Mouse (Mus musculus): ENCODE results near the gene Map2k2.
"Not testable (repeated sequence)": the region's sequence is repeated elsewhere in the genome, so short reads cannot be mapped to it uniquely, and the experiment has no call there.

Map2k2 gene

GRCm38 (mm10) chr10:81140717-81141454, 35.2 kb downstream of the Map2k2 start:
- intact Hi-C loops (cut with DNase I) = no loop called here

DNA sequence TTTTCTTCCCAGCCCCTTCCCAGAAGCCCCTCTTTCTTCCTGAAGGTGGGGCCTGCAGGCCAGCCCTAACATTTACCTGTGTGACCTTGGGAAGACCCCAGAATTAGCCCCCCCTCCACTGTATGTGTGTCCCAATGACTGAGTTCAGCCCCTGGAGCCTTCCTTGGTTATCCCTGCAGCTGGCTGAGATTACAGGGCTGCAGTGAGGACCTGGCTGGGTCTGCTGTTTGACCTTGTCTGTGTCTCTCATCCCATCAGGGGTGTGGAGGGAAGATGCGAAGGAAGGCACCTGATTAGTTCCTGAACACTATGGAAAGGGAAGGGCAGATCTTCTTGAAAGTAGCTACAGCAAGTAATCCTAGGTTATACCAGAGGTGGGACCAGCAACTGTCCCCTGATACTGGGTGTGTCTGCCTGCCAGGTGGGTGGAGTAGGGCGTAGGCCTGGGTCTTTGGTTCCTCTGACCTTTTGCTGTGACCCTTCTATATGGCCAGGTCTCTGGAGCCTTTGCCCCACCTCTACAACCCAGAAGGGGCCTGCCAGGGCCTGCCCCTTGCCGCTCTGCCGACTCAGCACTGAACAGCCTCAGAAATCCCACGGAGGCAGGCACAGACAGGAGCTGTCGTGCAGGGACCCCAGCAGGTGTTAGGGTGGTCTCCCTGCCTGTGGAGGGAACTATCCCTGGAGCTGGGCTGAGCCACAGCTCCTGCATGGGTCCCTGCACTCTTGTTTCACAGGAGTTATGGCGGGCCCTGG, 35.9 kb downstream of the Map2k2 start:
- intact Hi-C loops (cut with DNase I) = no loop called here

GRCm38 (mm10) chr10:81142551-81142981, 36.9 kb downstream of the Map2k2 start:
- intact Hi-C loops (cut with DNase I) = no loop called here

- intact Hi-C loops (cut with DNase I) = no loop called here
Measured at GRCm38 (mm10) chr10:81143157-81143633, 37.5 kb downstream of the Map2k2 start.

DNA sequence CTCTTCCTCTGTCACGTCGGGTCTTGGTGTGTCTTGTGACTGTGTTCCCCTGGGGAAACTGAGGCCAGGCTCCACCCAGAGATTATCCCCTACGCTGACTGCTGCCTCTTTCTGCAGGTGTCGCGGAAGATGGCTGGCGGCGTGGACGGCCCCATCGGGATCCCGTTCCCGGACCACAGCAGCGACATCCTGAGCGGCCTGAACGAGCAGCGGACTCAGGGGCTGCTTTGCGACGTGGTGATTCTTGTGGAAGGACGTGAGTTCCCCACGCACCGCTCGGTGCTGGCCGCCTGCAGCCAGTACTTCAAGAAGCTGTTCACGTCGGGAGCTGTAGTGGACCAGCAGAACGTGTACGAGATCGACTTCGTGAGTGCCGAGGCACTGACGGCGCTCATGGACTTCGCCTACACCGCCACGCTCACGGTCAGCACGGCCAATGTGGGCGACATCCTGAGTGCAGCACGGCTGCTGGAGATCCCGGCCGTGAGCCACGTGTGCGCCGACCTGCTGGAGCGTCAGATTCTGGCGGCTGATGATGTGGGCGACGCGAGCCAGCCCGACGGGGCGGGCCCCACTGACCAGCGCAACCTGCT, 38.2 kb downstream of the Map2k2 start:
- intact Hi-C loops (cut with DNase I) = no loop called here

GRCm38 (mm10) chr10:81144667-81145066, 39.0 kb downstream of the Map2k2 start:
- intact Hi-C loops (cut with DNase I) = no loop called here

DNA sequence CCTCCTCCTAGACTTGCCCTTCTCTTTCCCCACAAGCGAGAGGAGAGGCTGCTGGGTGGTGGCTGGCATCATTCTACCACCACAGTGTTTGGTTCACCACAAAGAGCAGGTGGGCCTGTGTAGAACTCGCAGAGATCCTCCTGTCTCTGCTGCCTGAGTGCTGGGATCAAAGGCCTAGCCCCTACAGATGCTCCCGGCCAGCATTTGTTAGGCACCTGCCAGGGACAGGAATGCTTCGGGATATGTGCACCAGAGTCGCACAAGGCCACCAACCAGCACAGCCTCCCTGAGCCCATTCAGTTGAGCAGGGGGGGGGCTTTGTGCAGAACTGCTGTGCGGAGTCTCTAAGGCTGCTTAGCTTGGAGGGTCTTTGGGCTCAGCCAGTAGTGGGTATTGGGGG, 39.6 kb downstream of the Map2k2 start:
- intact Hi-C loops (cut with DNase I) = no loop called here

DNA sequence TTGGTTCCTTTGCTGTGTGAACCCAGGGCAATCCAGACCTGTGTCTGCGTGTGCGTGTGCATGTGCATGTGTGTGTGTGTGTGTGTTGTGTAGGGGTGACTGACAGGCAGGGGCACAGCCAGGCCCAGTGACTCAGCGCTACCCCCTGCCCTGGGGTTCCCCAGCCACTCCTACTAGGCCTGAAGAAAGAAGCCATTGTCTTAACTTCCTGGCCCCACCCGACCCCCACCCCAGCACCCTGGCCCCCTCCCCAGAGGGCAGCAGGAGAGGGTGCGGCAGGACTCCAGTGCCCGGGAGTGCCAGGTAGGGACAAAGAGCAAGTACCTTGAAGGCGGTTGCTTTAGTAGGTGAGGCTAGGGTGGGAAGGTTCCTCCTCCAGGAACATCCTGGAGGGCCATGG, 40.1 kb downstream of the Map2k2 start:
- intact Hi-C loops (cut with DNase I) = no loop called here

GRCm38 (mm10) chr10:81146296-81146695, 40.6 kb downstream of the Map2k2 start:
- intact Hi-C loops (cut with DNase I) = no loop called here

- intact Hi-C loops (cut with DNase I) = no loop called here
Measured at GRCm38 (mm10) chr10:81151261-81151660, 45.5 kb downstream of the Map2k2 start.

DNA sequence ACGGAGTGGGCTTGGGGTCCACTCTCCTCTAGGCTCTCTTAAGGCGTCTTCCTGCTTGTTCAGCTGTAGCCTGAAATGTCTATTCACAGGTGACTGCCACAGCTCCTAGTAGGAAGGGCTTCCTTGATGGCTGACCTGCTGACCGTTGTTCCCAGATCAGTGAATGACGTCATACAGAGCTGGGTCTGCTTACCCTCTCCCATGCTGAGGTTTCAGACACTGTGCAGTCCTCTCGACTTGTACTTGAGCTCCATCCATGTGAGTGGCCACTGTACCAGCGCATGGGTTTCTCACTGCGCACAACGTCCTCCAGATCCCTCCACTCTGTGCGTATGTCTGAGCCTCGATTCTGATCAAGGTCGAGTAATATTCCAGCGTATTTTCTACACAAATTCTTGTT, 46.9 kb downstream of the Map2k2 start:
- intact Hi-C loops (cut with DNase I) = no loop called here

- intact Hi-C loops (cut with DNase I) = no loop called here
Measured at GRCm38 (mm10) chr10:81154313-81154712, 48.6 kb downstream of the Map2k2 start.

DNA sequence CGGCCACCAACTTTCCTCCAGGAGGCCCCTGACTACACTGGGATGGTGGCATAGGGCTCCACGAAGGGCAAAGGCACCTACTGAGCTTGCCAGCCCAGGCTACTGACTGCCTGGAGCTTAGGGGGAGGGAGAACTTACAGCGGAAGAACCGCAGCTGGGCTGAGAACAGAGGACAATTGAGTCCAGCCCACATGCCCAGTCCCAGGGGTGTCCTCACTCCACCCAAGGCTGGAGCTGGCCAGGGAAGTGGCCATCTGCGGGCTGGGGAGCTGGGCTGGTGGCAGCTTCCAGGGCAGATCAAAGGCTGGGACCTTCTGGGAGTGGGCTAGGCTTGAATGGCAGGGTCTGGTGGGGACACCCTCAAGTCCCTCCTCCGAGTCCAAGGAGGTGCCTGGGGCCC, 49.0 kb downstream of the Map2k2 start:
- intact Hi-C loops (cut with DNase I) = no loop called here

GRCm38 (mm10) chr10:81161602-81162317, 56.0 kb downstream of the Map2k2 start:
- intact Hi-C loops (cut with DNase I) = no loop called here

DNA sequence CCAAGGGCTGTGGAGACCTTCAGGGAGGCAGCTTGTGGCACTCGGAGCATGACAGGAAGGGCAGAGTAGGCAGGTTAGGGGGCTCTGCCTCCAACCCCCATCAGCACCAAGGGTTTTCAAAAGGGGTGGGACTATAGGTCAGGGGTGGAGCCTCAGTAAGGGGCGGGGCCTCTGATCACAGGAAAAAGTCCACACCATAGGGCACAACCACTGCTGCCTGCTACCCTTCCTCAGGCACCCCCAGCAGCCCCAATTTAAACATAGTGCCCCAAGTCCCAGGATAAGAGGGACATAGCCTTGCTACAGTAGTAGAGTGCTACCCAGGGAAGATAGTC, 56.6 kb downstream of the Map2k2 start:
- intact Hi-C loops (cut with DNase I) = no loop called here

DNA sequence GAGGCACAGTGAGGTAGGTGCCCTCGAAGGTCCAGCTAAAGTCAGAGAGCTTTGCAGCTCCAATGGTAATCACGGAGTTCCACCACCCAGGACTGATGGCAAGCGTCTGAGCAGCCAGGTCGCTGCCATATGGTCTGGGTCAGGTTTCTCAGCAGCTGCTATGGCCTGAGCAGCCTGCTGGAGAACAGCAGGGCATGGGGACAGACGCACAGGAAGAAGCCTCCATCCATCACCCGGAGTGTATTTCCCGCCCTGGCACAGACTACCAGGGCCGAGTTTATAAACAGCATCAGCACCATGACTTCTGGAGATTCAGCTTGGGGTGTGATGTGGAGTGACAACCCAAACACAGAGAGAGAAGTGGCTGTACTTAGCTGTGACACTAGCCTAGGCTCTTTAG, 59.4 kb downstream of the Map2k2 start:
- intact Hi-C loops (cut with DNase I) = no loop called here

- intact Hi-C loops (cut with DNase I) = no loop called here
Measured at GRCm38 (mm10) chr10:81167200-81168086, 61.7 kb downstream of the Map2k2 start, which contains the start of gene Pias4. Gene Pias4, minus strand, starts transcription at chr10:81167923.

DNA sequence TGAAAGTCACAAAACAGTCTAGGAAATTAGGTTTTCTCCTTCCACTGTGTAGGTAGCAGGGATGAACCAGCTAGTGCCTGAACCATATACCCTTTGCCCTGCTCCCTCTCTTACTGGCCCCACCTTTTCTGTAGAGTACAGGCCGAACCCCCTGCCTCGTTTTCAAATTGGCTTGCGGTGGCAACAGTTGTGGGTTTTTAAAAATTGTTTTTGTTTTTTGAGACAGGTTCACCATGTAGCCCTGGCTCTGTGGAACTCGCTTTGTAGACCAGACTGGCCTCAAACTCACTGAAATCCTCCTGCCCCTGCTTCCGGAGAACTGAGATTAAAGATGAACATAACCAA, 62.3 kb downstream of the Map2k2 start:
- intact Hi-C loops (cut with DNase I) = no loop called here

DNA sequence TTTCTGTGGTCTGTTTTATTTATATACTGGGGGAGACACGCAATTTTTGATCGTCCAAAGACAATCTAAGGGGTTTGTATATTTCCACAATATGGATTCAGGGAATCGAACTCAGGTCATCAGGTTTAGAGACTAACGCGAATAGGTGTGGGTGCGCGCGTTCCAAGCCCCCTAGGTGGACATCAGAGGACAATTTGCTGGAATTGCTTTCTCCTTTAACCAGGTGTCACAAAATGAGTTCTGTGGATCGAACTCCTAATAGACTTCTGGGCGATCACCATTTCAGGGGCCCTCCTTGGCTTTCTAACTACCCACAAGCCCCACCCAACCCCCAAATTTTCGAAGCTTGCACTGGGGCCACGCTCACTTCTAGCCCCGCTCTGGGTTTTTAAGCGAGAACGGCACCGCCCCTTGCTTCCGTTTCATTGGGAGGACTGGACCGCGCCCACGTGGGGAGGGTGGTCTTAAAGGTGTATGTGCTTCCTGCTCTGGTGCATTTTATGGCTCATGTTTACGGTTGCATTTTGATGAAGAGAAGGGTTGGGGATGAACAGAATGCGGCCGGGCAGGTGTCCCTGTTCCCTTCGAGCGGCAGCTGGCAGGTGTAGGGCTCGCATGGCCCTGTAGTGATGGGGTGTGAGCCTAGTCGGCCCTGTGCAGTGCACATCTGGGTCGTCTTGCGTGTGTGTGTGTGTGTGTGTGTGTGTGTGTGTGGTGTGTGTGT, 63.0 kb downstream of the Map2k2 start:
- intact Hi-C loops (cut with DNase I) = no loop called here

- intact Hi-C loops (cut with DNase I) = not testable (repeated sequence)
Measured at GRCm38 (mm10) chr10:81169411-81169900, 63.7 kb downstream of the Map2k2 start.
